Mouse (Mus musculus) hindbrain, embryonic 16.5 days (tissue): Measurements from ENCODE around the gene Sdhaf3. TPM values are rescaled to one million over a fixed set of nuclear protein-coding genes. Genes with fewer than 3 reads are reported as not detected.
A peak's percentile ranks its signal among the peaks of the same experiment; 100 is the strongest.

Experiments
- ATAC-seq: fragments of 200-750 bp; cut with Nextera tagmentation; 2 replicates; pipeline ENCODE4 v1.8.0; 2017; ENCODE audit warnings: moderate TSS enrichment, moderate library complexity
- H3K27ac ChIP-seq: fragments of 300-500 bp; sonication (generic); 2 replicates; pipeline ENCODE4 v1.5.1; 2014; ENCODE audit warnings: low read depth, mild to moderate bottlenecking, control low read depth, low read length, moderate library complexity
- H3K27me3 ChIP-seq: fragments of 300-500 bp; sonication (generic); replicated peaks from 2 replicates; pipeline ENCODE4 v1.6.1; 2014; ENCODE audit warnings: low read length; ENCODE audit not compliant: control insufficient read depth, insufficient read depth
- H3K36me3 ChIP-seq: fragments of 300-500 bp; sonication (generic); 2 replicates; pipeline ENCODE4 v1.6.1; 2014; ENCODE audit warnings: mild to moderate bottlenecking, low read length, moderate library complexity, mixed read lengths; ENCODE audit not compliant: control insufficient read depth, insufficient read depth
- H3K4me1 ChIP-seq: fragments of 300-500 bp; sonication (generic); 2 replicates; pipeline ENCODE4 v1.6.1; 2014; ENCODE audit warnings: low read depth, low read length; ENCODE audit not compliant: control insufficient read depth, insufficient read depth
- H3K4me2 ChIP-seq: fragments of 300-500 bp; sonication (generic); 2 replicates; pipeline ENCODE4 v1.6.1; 2014; ENCODE audit warnings: mild to moderate bottlenecking, low read length, control low read depth, moderate library complexity
- H3K4me3 ChIP-seq: fragments of 300-500 bp; sonication (generic); 2 replicates; pipeline ENCODE4 v1.5.1; 2014; ENCODE audit warnings: mild to moderate bottlenecking, low read length, control low read depth, moderate library complexity
- H3K9ac ChIP-seq: fragments of 300-500 bp; sonication (generic); 2 replicates; pipeline ENCODE4 v1.6.1; 2014; ENCODE audit warnings: low read depth, mild to moderate bottlenecking, control low read depth, low read length, moderate library complexity
- H3K9me3 ChIP-seq: fragments of 300-500 bp; sonication (generic); 2 replicates; pipeline ENCODE4 v1.6.1; 2014; ENCODE audit warnings: mild to moderate bottlenecking, low read length, moderate library complexity; ENCODE audit not compliant: control insufficient read depth
- WGBS: fragments of 180-500 bp; shearing (Covaris S2); extraction: QIAGEN DNeasy Blood & Tissue Kit; methylation state at CpG from one replicate; pipeline ENCODE4 v1.1.7; 2014; 5-methylcytosine and 5-hydroxymethylcytosine counted together
- polyA plus RNA-seq: library from polyadenylated mRNA; unstranded; fragments of >200 nt; fragmentation: Nextera tagmentation; extraction: Ambion mirVana; gene quantifications from 2 replicates; pipeline ENCODE4 v1.2.1, GENCODE M21; 2015

Gene Sdhaf3
- 6.3 and 6.9 TPM in 2 replicates for polyA plus RNA-seq

DNA sequence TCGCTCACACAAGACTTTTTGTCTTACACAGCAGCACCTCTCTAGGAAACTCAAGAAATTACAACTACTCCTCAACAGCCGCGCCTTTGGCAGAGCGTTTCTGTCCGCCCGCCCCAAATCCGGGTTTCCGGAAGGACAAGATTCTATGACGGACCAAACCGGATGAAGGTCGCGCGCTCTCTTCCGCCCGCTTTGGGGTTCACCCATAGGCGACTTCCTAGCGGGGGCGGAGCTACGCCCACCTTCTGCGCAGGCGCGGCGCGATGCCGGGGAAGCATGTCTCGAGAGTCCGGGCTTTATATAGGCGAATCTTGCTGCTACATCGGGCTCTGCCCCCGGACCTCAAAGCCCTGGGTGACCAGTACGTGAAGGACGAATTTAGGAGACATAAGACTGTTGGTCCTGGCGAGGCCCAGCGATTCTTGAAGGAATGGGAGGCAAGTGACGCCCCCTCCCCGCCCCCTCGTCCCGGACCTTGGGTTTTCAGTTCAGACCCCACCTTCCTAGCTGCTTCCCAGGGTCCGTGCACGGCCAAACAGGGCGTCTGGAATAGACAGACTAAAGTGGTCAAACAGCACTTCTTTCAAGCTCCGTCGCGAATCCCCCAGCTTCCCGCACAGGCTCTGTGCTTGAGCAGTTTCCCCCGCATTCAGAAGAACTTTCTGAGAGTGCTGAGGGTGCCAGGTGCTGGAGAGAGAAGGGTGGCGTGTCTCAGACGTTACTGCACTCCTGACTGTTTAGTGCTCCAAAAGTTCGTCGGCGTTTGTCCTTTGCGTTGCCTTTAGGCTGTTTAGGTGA, at the start of gene Sdhaf3:
Sdhaf3 (plus strand) TSS at position 241 of the 798 bp plus-strand sequence.
- under 1% methylated on average over 52 of the region's 52 CpGs for WGBS
- Histone ChIP-seq H3K9ac (peak within 1 kb of the TSS; percentile 70), H3K4me1 (peaks cover 3% of the 10 kb centered on the region), H3K4me2 (peak within 1 kb of the TSS; percentile 79), H3K27ac (peak within 1 kb of the TSS; percentile 71), H3K9me3 (no peaks in the 10 kb centered on the region), H3K27me3 (peaks cover 3% of the 10 kb centered on the region; the same call in 1 of the 2 replicates), H3K4me3 (peak within 1 kb of the TSS; percentile 63), H3K36me3 (no peaks in the 10 kb centered on the region)
- peak; percentile 100 for ATAC-seq

DNA sequence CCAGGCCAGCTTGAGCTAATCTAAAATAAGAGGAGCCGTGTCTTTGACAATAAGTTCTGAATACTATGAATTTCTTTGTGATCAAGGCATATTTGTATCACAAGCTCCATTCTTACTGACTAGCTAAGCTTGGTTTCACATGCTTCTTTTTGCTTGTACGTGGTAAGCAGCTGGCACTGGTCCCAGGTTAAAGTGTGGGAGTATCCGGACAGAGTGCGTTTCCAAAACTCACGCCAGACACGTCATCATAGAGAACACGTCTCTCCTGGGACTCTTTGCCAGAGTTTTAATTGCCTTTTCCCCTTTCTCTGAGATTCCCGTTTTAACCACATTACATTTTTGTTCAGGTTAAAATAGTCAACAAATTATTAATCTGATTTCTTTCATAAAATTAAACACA, 46.2 kb upstream of the Sdhaf3 start:
- H3K9ac ChIP-seq = no peak overlapping the region
- WGBS = 65% methylated on average over 8 of the region's 8 CpGs

DNA sequence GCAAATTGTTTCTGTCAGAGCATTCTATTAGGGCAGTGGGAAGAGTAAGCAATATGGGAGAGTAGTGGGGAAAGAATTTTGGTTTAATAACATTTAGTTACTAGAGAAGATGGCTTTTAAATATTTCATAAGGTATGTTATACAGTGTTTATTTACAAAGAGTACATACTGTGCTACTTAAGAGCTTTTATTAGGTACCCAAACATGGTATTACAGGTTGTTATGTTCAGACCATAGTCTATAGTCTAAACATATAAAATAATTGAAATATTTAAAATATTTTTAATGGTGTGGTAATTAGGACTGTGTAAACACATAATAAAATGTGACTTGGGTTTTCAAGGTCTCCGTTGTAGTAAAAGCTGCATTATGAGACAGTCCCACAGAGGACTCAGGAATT, 41.5 kb upstream of the Sdhaf3 start:
- Histone ChIP-seq H3K4me1 (no peaks in the 10 kb centered on the region), H3K9me3 (no peaks in the 10 kb centered on the region), H3K4me2 (no peak overlapping the region), H3K36me3 (no peaks in the 10 kb centered on the region), H3K27me3 (no peaks in the 10 kb centered on the region), H3K27ac (no peak overlapping the region), H3K4me3 (no peak overlapping the region), H3K9ac (no peak overlapping the region)
- no peak for ATAC-seq
- WGBS = 89% methylated on average over 1 of the region's 1 CpGs

More for the DNA sequence above, 46.2 kb upstream of the Sdhaf3 start:
- Histone ChIP-seq H3K27ac (no peak overlapping the region), H3K4me1 (no peaks in the 10 kb centered on the region), H3K27me3 (no peaks in the 10 kb centered on the region), H3K4me2 (no peak overlapping the region), H3K9me3 (no peaks in the 10 kb centered on the region), H3K36me3 (no peaks in the 10 kb centered on the region), H3K4me3 (no peak overlapping the region)
- ATAC-seq = no peak

DNA sequence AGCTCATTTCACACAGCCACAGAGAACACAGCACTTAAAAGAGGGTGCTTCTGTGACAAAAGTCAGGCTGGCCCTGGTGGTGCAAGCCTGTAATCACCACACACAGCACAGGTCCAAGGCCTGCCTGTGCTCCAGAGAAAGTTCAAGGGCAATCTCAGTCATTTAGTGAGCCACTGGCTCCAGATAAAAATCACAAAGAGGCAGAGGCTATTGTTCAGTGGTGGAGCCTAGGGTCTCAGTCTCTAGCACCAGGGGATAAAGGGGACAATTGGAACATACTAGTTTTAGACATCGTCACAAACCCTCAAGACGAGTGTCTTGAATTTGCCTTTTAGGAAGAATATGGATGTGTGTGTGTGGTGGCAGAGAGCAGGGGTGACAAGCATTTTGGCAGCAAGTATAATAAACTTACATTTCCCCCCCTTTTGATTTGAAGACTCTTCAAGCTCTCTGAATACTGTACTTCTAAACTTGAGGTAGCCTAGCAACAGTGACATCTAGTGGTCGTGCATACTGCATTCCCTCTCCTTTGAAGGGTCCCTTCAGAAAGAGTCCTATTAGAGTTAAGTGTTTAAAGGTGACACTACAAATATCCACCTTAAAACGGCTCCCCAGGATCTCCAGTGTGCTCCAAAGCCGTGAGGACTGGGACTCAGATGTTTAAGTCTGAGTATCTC, 40.8 kb upstream of the Sdhaf3 start:
- no peak overlapping the region for H3K4me3 ChIP-seq
- no peak overlapping the region for H3K27ac ChIP-seq
- 39% methylated on average over 5 of the region's 5 CpGs for WGBS
- peak; percentile 80 for ATAC-seq
- no peaks in the 10 kb centered on the region for H3K9me3 ChIP-seq
- no peaks in the 10 kb centered on the region for H3K27me3 ChIP-seq
- H3K4me2 ChIP-seq = no peak overlapping the region
- no peaks in the 10 kb centered on the region for H3K4me1 ChIP-seq
- no peaks in the 10 kb centered on the region for H3K36me3 ChIP-seq
- H3K9ac ChIP-seq = no peak overlapping the region

DNA sequence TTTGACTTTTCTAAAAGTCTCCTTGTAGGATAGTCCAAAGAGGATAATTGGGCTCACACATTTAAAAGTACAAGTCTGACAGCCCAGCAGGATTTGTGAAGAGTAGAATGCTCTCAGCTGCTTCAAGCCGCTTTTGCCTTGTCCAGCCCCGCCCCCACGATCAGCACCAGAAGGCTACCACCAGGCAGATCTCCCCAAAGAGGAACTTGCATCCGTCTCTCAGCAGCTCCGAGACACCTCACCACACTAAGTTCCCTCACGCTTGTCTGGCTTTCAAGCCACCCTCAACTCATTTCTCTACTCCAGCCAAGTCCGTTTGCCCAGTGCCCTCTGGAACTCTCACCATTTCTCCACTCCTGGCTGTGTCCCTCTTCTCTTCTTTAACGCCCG, 40.3 kb upstream of the Sdhaf3 start:
- Histone ChIP-seq H3K27ac (no peak overlapping the region), H3K9me3 (no peaks in the 10 kb centered on the region), H3K4me2 (no peak overlapping the region), H3K4me1 (no peaks in the 10 kb centered on the region), H3K27me3 (no peaks in the 10 kb centered on the region), H3K36me3 (no peaks in the 10 kb centered on the region), H3K9ac (no peak overlapping the region), H3K4me3 (no peak overlapping the region)
- 0 out of 2 replicates have a peak, but pooled peaks have one; percentile 34 for ATAC-seq
- 58% methylated on average over 9 of the region's 9 CpGs for WGBS

DNA sequence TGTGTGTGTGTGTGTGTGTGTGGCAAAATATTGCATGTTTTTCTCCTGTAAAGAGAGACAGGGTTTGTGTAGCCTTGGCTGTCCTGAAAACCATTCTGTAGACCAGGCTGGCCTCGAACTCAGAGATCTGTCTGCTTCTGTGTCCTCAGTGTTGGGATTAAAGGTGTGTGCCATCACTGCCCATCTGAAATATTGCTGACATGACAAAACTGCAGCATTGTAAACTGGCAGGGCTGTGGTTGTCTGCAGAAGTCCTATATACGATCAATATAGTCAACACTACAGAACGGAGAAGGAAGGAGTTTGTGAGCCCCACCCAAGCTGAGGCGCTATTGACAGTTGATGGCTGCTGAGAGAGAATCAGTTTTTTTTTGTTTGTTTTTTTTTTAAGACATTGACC, 38.5 kb upstream of the Sdhaf3 start:
- Histone ChIP-seq H3K9ac (no peak overlapping the region), H3K27ac (no peak overlapping the region), H3K9me3 (no peaks in the 10 kb centered on the region), H3K36me3 (no peaks in the 10 kb centered on the region), H3K4me2 (no peak overlapping the region), H3K4me1 (no peaks in the 10 kb centered on the region), H3K27me3 (no peaks in the 10 kb centered on the region), H3K4me3 (no peak overlapping the region)
- 95% methylated on average over 4 of the region's 4 CpGs for WGBS
- no peak for ATAC-seq

DNA sequence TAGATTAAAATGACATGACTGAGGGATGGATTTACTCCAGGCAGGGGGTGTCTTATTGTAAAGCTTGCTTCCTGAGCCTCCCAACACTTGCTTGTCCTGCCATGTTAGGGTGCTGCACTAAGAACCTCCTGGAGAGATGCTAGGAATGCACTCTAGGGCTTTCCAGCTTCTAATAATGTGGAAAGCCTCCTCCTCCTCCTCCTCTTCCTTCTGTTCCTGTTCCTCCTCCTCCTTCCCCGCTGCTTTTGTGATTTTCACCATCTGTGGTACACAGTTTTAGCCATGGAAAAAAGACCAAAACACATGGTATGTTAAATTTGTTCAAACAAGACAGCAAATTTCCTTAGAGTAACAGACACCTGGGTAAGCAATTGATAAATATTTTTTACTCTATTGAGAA, 30.5 kb upstream of the Sdhaf3 start:
- Histone ChIP-seq H3K4me1 (no peaks in the 10 kb centered on the region), H3K4me3 (no peak overlapping the region), H3K9me3 (no peaks in the 10 kb centered on the region), H3K27ac (no peak overlapping the region), H3K27me3 (no peaks in the 10 kb centered on the region), H3K36me3 (no peaks in the 10 kb centered on the region), H3K9ac (no peak overlapping the region), H3K4me2 (no peak overlapping the region)
- WGBS = 62% methylated on average over 1 of the region's 1 CpGs
- ATAC-seq = no peak

DNA sequence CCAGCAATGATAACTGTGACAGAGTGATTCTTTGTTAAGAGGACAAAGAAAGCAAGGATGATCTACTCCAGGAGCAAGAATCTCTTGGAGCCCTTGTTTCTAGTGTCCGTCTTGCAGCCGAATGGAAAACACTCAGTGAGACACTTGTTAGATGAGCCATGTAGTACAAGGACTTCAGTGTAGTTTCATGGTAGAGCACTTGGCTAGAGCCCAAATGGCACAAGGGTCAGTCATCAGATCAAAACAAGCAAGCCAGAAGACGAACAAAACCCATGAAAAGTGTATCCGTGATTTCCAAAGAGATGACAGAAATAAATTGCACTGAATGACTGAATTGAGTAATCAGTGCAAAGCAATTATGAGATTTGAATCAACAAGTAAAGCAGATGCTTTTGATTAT, 25.0 kb upstream of the Sdhaf3 start:
- ATAC-seq = no peak
- no peak overlapping the region for H3K4me3 ChIP-seq
- H3K4me1 ChIP-seq = no peaks in the 10 kb centered on the region
- no peak overlapping the region for H3K27ac ChIP-seq
- no peaks in the 10 kb centered on the region for H3K27me3 ChIP-seq
- 81% methylated on average over 4 of the region's 4 CpGs for WGBS
- no peaks in the 10 kb centered on the region for H3K36me3 ChIP-seq
- H3K4me2 ChIP-seq = no peak overlapping the region
- H3K9ac ChIP-seq = no peak overlapping the region
- no peaks in the 10 kb centered on the region for H3K9me3 ChIP-seq

DNA sequence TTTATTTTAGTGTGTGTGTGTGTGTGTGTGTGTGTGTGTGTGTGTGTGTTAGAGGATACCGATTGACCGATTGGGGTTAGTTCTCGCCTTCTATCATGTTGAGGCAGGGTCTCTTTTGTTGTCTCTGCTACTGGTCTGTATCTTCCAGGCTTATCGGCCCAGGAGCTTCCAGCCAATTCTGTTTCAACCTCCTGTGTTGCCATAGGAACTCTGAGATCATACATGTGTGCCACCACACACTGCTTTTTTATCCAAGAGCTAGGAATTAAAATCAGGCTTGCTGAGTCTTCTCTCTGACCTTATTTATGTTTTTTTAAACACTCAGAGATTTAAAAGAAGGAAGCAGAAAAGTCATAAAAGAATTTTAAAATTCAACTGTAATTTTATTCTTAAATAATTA, 24.3 kb upstream of the Sdhaf3 start:
- no peaks in the 10 kb centered on the region for H3K4me1 ChIP-seq

More for the DNA sequence above, 24.3 kb upstream of the Sdhaf3 start:
- no peak overlapping the region for H3K4me2 ChIP-seq
- no peak overlapping the region for H3K27ac ChIP-seq
- H3K4me3 ChIP-seq = no peak overlapping the region
- no peaks in the 10 kb centered on the region for H3K9me3 ChIP-seq
- no peaks in the 10 kb centered on the region for H3K36me3 ChIP-seq
- no peak overlapping the region for H3K9ac ChIP-seq
- no peak for ATAC-seq
- WGBS = 81% methylated on average over 4 of the region's 4 CpGs
- H3K27me3 ChIP-seq = no peaks in the 10 kb centered on the region
